Mouse (Mus musculus): ENCODE data around the gene Vac14. TPM values are rescaled to one million over a fixed set of nuclear protein-coding genes. Genes with fewer than 3 reads are reported as not detected.

The Vac14 gene
- total and polyA plus RNA-seq, 2 experiments from 2014 or later: 28.1 to 36.1 TPM

- Histone ChIP-seq H3K27ac (ENCODE audit: low read depth, low read length) (no peak overlapping the region), H3K4me2 (ENCODE audit: low read depth) (no peak overlapping the region), H3K9me3 (ENCODE audit: low read length) (no peaks in the 10 kb centered on the region), H3K36me3 (ENCODE audit: insufficient read depth) (peaks cover 93% of the 10 kb centered on the region), H3K4me3 (ENCODE audit: low read depth, low read length) (no peak overlapping the region), H3K9ac (no peak overlapping the region), H3K27me3 (ENCODE audit: insufficient read depth, low read length) (no peaks in the 10 kb centered on the region), H3K4me1 (ENCODE audit: insufficient read depth) (no peaks in the 10 kb centered on the region)
- TF ChIP-seq CTCF (IDR thresholded peaks at IDR 0.05; ENCODE audit: low read depth): no peak
- ATAC-seq: no peak
- 82% methylated on average over 8 of the region's 8 CpGs for WGBS
- DNase-seq: no peak
Measured at GRCm38 (mm10) chr8:110731346-110731859, 113.0 kb downstream of the Vac14 start.

GRCm38 (mm10) chr8:110733036-110733435 lies 114.7 kb downstream of the Vac14 start:
- Histone ChIP-seq H3K36me3 (ENCODE audit: insufficient read depth) (peaks cover 93% of the 10 kb centered on the region), H3K27ac (ENCODE audit: low read depth, low read length) (no peak overlapping the region), H3K9ac (no peak overlapping the region), H3K4me1 (ENCODE audit: insufficient read depth) (no peaks in the 10 kb centered on the region), H3K27me3 (ENCODE audit: insufficient read depth, low read length) (no peaks in the 10 kb centered on the region), H3K4me3 (ENCODE audit: low read depth, low read length) (no peak overlapping the region), H3K9me3 (ENCODE audit: low read length) (no peaks in the 10 kb centered on the region), H3K4me2 (ENCODE audit: low read depth) (no peak overlapping the region)
- TF ChIP-seq CTCF (IDR thresholded peaks at IDR 0.05; ENCODE audit: low read depth): no peak
- DNase-seq (no peak), ATAC-seq (no peak)
- 79% methylated on average over 8 of the region's 8 CpGs for WGBS

- Histone ChIP-seq H3K4me2 (ENCODE audit: low read depth) (no peak overlapping the region), H3K4me3 (ENCODE audit: low read depth, low read length) (no peak overlapping the region), H3K36me3 (ENCODE audit: insufficient read depth) (peaks cover 65% of the 10 kb centered on the region), H3K4me1 (ENCODE audit: insufficient read depth) (no peaks in the 10 kb centered on the region), H3K9ac (no peak overlapping the region), H3K9me3 (ENCODE audit: low read length) (no peaks in the 10 kb centered on the region), H3K27me3 (ENCODE audit: insufficient read depth, low read length) (no peaks in the 10 kb centered on the region), H3K27ac (ENCODE audit: low read depth, low read length) (no peak overlapping the region)
- ATAC-seq (no peak), DNase-seq (no peak)
- TF ChIP-seq CTCF (IDR thresholded peaks at IDR 0.05; ENCODE audit: low read depth): no peak
- 92% methylated on average over 34 of the region's 35 CpGs for WGBS
Measured at GRCm38 (mm10) chr8:110738591-110739195, 120.3 kb downstream of the Vac14 start.

GRCm38 (mm10) chr8:110740629-110741175 lies 122.3 kb downstream of the Vac14 start:
- Histone ChIP-seq H3K27ac (ENCODE audit: low read depth, low read length) (no peak overlapping the region), H3K9me3 (ENCODE audit: low read length) (no peaks in the 10 kb centered on the region), H3K4me2 (ENCODE audit: low read depth) (no peak overlapping the region), H3K4me1 (ENCODE audit: insufficient read depth) (no peaks in the 10 kb centered on the region), H3K36me3 (ENCODE audit: insufficient read depth) (peaks cover 49% of the 10 kb centered on the region), H3K4me3 (ENCODE audit: low read depth, low read length) (no peak overlapping the region), H3K27me3 (ENCODE audit: insufficient read depth, low read length) (no peaks in the 10 kb centered on the region), H3K9ac (no peak overlapping the region)
- 87% methylated on average over 5 of the region's 5 CpGs for WGBS
- no peak for DNase-seq
- no peak for TF ChIP-seq CTCF (IDR thresholded peaks at IDR 0.05; ENCODE audit: low read depth)
- ATAC-seq: no peak

- Histone ChIP-seq H3K4me2 (ENCODE audit: low read depth) (no peak overlapping the region), H3K9me3 (ENCODE audit: low read length) (no peaks in the 10 kb centered on the region), H3K27ac (ENCODE audit: low read depth, low read length) (no peak overlapping the region), H3K27me3 (ENCODE audit: insufficient read depth, low read length) (no peaks in the 10 kb centered on the region), H3K36me3 (ENCODE audit: insufficient read depth) (peaks cover 38% of the 10 kb centered on the region), H3K4me1 (ENCODE audit: insufficient read depth) (no peaks in the 10 kb centered on the region), H3K4me3 (ENCODE audit: low read depth, low read length) (no peak overlapping the region), H3K9ac (no peak overlapping the region)
- TF ChIP-seq CTCF (IDR thresholded peaks at IDR 0.05; ENCODE audit: low read depth): no peak
- no peak for ATAC-seq
- 80% methylated on average over 15 of the region's 15 CpGs for WGBS
- DNase-seq: no peak
Measured at GRCm38 (mm10) chr8:110741816-110742451, 123.5 kb downstream of the Vac14 start.

GRCm38 (mm10) chr8:110742452-110742818 lies 124.0 kb downstream of the Vac14 start:
- no peaks in the 10 kb centered on the region for H3K27me3 ChIP-seq (ENCODE audit: insufficient read depth, low read length)
- ATAC-seq: no peak
- 87% methylated on average over 5 of the region's 5 CpGs for WGBS
- no peak overlapping the region for H3K4me3 ChIP-seq (ENCODE audit: low read depth, low read length)
- H3K4me1 ChIP-seq (ENCODE audit: insufficient read depth): no peaks in the 10 kb centered on the region
- no peak for DNase-seq
- H3K4me2 ChIP-seq (ENCODE audit: low read depth): no peak overlapping the region
- no peaks in the 10 kb centered on the region for H3K9me3 ChIP-seq (ENCODE audit: low read length)
- no peak for TF ChIP-seq CTCF (IDR thresholded peaks at IDR 0.05; ENCODE audit: low read depth)
- no peak overlapping the region for H3K9ac ChIP-seq
- no peak overlapping the region for H3K27ac ChIP-seq (ENCODE audit: low read depth, low read length)
- peaks cover 34% of the 10 kb centered on the region for H3K36me3 ChIP-seq (ENCODE audit: insufficient read depth)

GRCm38 (mm10) chr8:110745162-110745561 lies 126.8 kb downstream of the Vac14 start:
- H3K4me3 ChIP-seq (ENCODE audit: low read depth, low read length): no peak overlapping the region
- no peaks in the 10 kb centered on the region for H3K27me3 ChIP-seq (ENCODE audit: insufficient read depth, low read length)
- no peak for ATAC-seq
- no peak overlapping the region for H3K9ac ChIP-seq
- 95% methylated on average over 10 of the region's 10 CpGs for whole genome bisulfite sequencing
- H3K4me1 ChIP-seq (ENCODE audit: insufficient read depth): no peaks in the 10 kb centered on the region
- no peak for DNase-seq
- no peak overlapping the region for H3K4me2 ChIP-seq (ENCODE audit: low read depth)
- no peaks in the 10 kb centered on the region for H3K9me3 ChIP-seq (ENCODE audit: low read length)
- no peak overlapping the region for H3K27ac ChIP-seq (ENCODE audit: low read depth, low read length)
- H3K36me3 ChIP-seq (ENCODE audit: insufficient read depth): peaks cover 6% of the 10 kb centered on the region
- TF ChIP-seq CTCF (IDR thresholded peaks at IDR 0.05; ENCODE audit: low read depth): no peak

All from forebrain, postnatal 0 days (tissue).